Mouse (Mus musculus) G1E (cell line): ENCODE measurements around the gene Csrp2. TPM values are rescaled to one million over a fixed set of nuclear protein-coding genes. Genes with fewer than 3 reads are reported as not detected.

Source experiments
- ATAC-seq: 2 replicates; pipeline ENCODE4 v1.8.0; 2016; ENCODE audit warnings: mild to moderate bottlenecking; ENCODE audit not compliant: insufficient number of reproducible peaks, poor library complexity, low FRiP score, severe bottlenecking; ENCODE audit errors: extremely low read depth
- DNase-seq: peaks from one replicate; pipeline ENCODE4 v3.0.0; 2012; ENCODE audit warnings: low spot score
- H3K27me3 ChIP-seq: 2 replicates; pipeline ENCODE4 v1.6.1; 2012; ENCODE audit warnings: mild to moderate bottlenecking, low read length, inconsistent platforms; ENCODE audit not compliant: insufficient read depth
- H3K36me3 ChIP-seq: replicated peaks from 2 replicates; pipeline ENCODE3; 2012; ENCODE audit warnings: mild to moderate bottlenecking, inconsistent platforms
- H3K4me1 ChIP-seq: 2 replicates; pipeline ENCODE4 v1.6.1; 2012; ENCODE audit warnings: low read depth, low read length, inconsistent platforms, mixed read lengths; ENCODE audit not compliant: insufficient read depth
- H3K4me3 ChIP-seq: 2 replicates; pipeline ENCODE4 v1.5.1; 2012; ENCODE audit warnings: low read depth, mild to moderate bottlenecking, inconsistent platforms, low read length, moderate library complexity, mixed read lengths
- H3K9me3 ChIP-seq: replicated peaks from 2 replicates; pipeline ENCODE4 v1.6.1; 2012; ENCODE audit warnings: inconsistent platforms
- CTCF ChIP-seq: IDR thresholded peaks from 2 replicates; pipeline ENCODE4 v1.5.1; 2012; ENCODE audit warnings: low read depth, low read length, inconsistent platforms, mixed read lengths
- GATA1 ChIP-seq: IDR thresholded peaks from 2 replicates; pipeline ENCODE4 v1.6.1; 2012; ENCODE audit warnings: borderline replicate concordance, low read length, inconsistent platforms, mixed read lengths
- GATA2 ChIP-seq: IDR thresholded peaks from 2 replicates; pipeline ENCODE4 v1.6.1; 2012; ENCODE audit warnings: low read depth, low read length, inconsistent platforms, borderline replicate concordance
- POLR2AphosphoS5 ChIP-seq: IDR thresholded peaks from 2 replicates; pipeline ENCODE4 v1.6.1; 2012; ENCODE audit warnings: low read depth, low read length, inconsistent platforms; ENCODE audit not compliant: insufficient replicate concordance
- TAL1 ChIP-seq: conservative IDR thresholded peaks from 2 replicates; pipeline ENCODE4 v1.6.1; 2012; ENCODE audit warnings: low read depth, low read length, inconsistent platforms, mixed read lengths
- polyA plus RNA-seq: library from polyadenylated mRNA; stranded (reverse); fragments of >175 nt; gene quantifications from 2 replicates; pipeline ENCODE4 v1.2.3, GENCODE M21; 2012
- total RNA-seq, 2 experiments: library from RNA; stranded (forward) in 1 of 2; stranded (reverse) in 1 of 2; fragments of 200-1000 nt in 1 of 2; fragments of >200 nt in 1 of 2; fragmentation: Nextera tagmentation in 1 of 2; gene quantifications; 2 replicates each; pipeline ENCODE4 v1.2.3; 2014 to 2017

Gene Csrp2
- total and polyA plus RNA-seq, 3 experiments = 0.44 TPM; not detected in 2

GRCm38 (mm10) chr10:110982771-110983170 lies 63.2 kb downstream of the Csrp2 start:
- H3K4me3 ChIP-seq = no peak overlapping the region
- no peak for TF ChIP-seq GATA2
- TF ChIP-seq GATA1 = no peak
- TF ChIP-seq POLR2AphosphoS5 = no peak
- TF ChIP-seq CTCF = no peak
- TF ChIP-seq TAL1 = no peak
- H3K36me3 ChIP-seq = peaks cover 65% of the 10 kb centered on the region
- ATAC-seq (no peak), DNase-seq (no peak)
- H3K27me3 ChIP-seq = no peaks in the 10 kb centered on the region
- H3K9me3 ChIP-seq = no peaks in the 10 kb centered on the region
- peaks cover 26% of the 10 kb centered on the region for H3K4me1 ChIP-seq

GRCm38 (mm10) chr10:110986682-110987081 lies 67.1 kb downstream of the Csrp2 start:
- Histone ChIP-seq H3K4me3 (no peak overlapping the region), H3K27me3 (no peaks in the 10 kb centered on the region), H3K9me3 (no peaks in the 10 kb centered on the region), H3K36me3 (peaks cover 42% of the 10 kb centered on the region), H3K4me1 (peaks cover 50% of the 10 kb centered on the region)
- DNase-seq = no peak
- no peak for ATAC-seq
- no peak for TF ChIP-seq GATA2
- TF ChIP-seq GATA1 = no peak
- no peak for TF ChIP-seq POLR2AphosphoS5
- TF ChIP-seq TAL1 = no peak
- TF ChIP-seq CTCF = no peak

Other genes with a start within 250 kb of the Csrp2 start
- gene E2f7, start 174.3 kb upstream of the Csrp2 start, total RNA-seq (2014; fragmentation: Nextera tagmentation) = 26.2 and 28.1 TPM in 2 replicates
- 9.4 and 10.7 TPM in 2 replicates for gene E2f7, start 174.3 kb upstream of the Csrp2 start, total RNA-seq (2017)
- 23.0 and 24.4 TPM in 2 replicates for gene E2f7, start 174.3 kb upstream of the Csrp2 start, polyA plus RNA-seq
- 102 and 103 TPM in 2 replicates for gene Zdhhc17, start 90.4 kb downstream of the Csrp2 start, total RNA-seq (2014; fragmentation: Nextera tagmentation)
- gene Zdhhc17, start 90.4 kb downstream of the Csrp2 start, total RNA-seq (2017) = 62.8 and 70.0 TPM in 2 replicates
- 1.5 and 1.6 TPM in 2 replicates for gene Zdhhc17, start 90.4 kb downstream of the Csrp2 start, polyA plus RNA-seq
- gene Osbpl8, start 245.0 kb downstream of the Csrp2 start, total RNA-seq (2014; fragmentation: Nextera tagmentation) = 69.9 and 70.9 TPM in 2 replicates
- gene Osbpl8, start 245.0 kb downstream of the Csrp2 start, total RNA-seq (2017) = 449 and 517 TPM in 2 replicates
- gene Osbpl8, start 245.0 kb downstream of the Csrp2 start, polyA plus RNA-seq = 7.2 and 8.4 TPM in 2 replicates